Mouse (Mus musculus) G1E (cell line): ENCODE measurements at regions not wholly inside any gene's neighbourhood (a gene's known extent, or its start where the extent isn't known, plus 50 kb on each side); places are given as distances from the start of the nearest gene placed in this dataset.

Experiments
- CTCF ChIP-seq: IDR thresholded peaks from 2 replicates; pipeline ENCODE4 v1.5.1; 2012; ENCODE audit warnings: low read depth, low read length, inconsistent platforms, mixed read lengths
- POLR2AphosphoS5 ChIP-seq: IDR thresholded peaks from 2 replicates; pipeline ENCODE4 v1.6.1; 2012; ENCODE audit warnings: low read depth, low read length, inconsistent platforms; ENCODE audit not compliant: insufficient replicate concordance
- TAL1 ChIP-seq: conservative IDR thresholded peaks from 2 replicates; pipeline ENCODE4 v1.6.1; 2012; ENCODE audit warnings: low read depth, low read length, inconsistent platforms, mixed read lengths

GRCm38 (mm10) chr8:109424004-109424403 is 69.8 kb upstream of the Pmfbp1 start:
- TF ChIP-seq CTCF (no peak), TAL1 (no peak), POLR2AphosphoS5 (no peak)
